Mouse (Mus musculus): Measurements from ENCODE around the gene Mepe.

DNA sequence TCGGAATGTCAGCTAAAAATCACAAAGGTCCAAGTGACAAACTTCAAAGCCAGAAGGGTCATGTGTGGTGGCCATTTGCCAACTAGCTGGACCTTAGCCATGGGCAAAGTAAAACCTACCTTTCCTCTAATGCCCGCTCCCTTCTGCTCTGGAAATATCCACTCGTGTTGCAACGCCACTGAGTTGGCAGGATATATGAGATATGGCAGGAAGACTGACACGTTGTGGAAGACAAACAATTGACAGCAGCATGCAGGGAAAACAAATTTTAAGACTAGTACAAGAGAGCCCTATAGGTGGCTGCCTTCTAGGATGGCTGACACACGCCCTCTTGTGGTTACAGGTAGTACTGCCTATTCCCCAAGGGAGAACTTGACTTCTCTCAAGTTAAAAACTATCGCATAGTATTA lies 8.1 kb downstream of the Mepe start:
- TF ChIP-seq CTCF (conservative IDR thresholded peaks at IDR 0.05 in 1 of 2, IDR thresholded peaks at IDR 0.05 in 1 of 2; ENCODE audit: low read depth in 2 of 2, low read length in 2 of 2) (peak; percentile 87 to 88), POLR2AphosphoS2 (IDR thresholded peaks at IDR 0.05; ENCODE audit: low read depth, low read length) (no peak), POLR2A (IDR thresholded peaks at IDR 0.05; ENCODE audit: low read depth, low read length) (no peak), GABPA (IDR thresholded peaks at IDR 0.05; ENCODE audit: insufficient replicate concordance, low read depth, low read length) (no peak), RAD21 (IDR thresholded peaks at IDR 0.05; ENCODE audit: low read depth, low read length) (peak; percentile 72), MXI1 (IDR thresholded peaks at IDR 0.05; ENCODE audit: low read depth, low read length) (no peak), CHD2 (IDR thresholded peaks at IDR 0.05; ENCODE audit: low read length) (no peak)
